Mouse (Mus musculus): ENCODE results near the gene Mms19. TPM values are rescaled to one million over a fixed set of nuclear protein-coding genes. Genes with fewer than 3 reads are reported as not detected.

Mms19 gene
- polyA plus RNA-seq, 1 experiment from 2014 or later = 27.5 TPM

Other genes with a start within 250 kb of the Mms19 start
- gene Slit1, start 237.5 kb downstream of the Mms19 start, polyA plus RNA-seq (2014; fragmentation: Nextera tagmentation; extraction: Ambion mirVana) = 1.3 and 1.7 TPM in 2 replicates
- gene Arhgap19, start 179.1 kb downstream of the Mms19 start, polyA plus RNA-seq (2014; fragmentation: Nextera tagmentation; extraction: Ambion mirVana) = 17.5 and 21.2 TPM in 2 replicates
- gene Frat1, start 151.2 kb downstream of the Mms19 start, polyA plus RNA-seq (2014; fragmentation: Nextera tagmentation; extraction: Ambion mirVana) = 4.5 and 6.4 TPM in 2 replicates
- gene Frat2, start 133.0 kb downstream of the Mms19 start, polyA plus RNA-seq (2014; fragmentation: Nextera tagmentation; extraction: Ambion mirVana) = 2.8 and 3.2 TPM in 2 replicates
- gene Rrp12, start 85.0 kb downstream of the Mms19 start, polyA plus RNA-seq (2014; fragmentation: Nextera tagmentation; extraction: Ambion mirVana) = 13.8 and 15.0 TPM in 2 replicates
- gene Pgam1, start 69.2 kb downstream of the Mms19 start, polyA plus RNA-seq (2014; fragmentation: Nextera tagmentation; extraction: Ambion mirVana) = 522 and 549 TPM in 2 replicates
- 67.8 and 71.3 TPM in 2 replicates for gene Exosc1, start 47.7 kb downstream of the Mms19 start, polyA plus RNA-seq (2014; fragmentation: Nextera tagmentation; extraction: Ambion mirVana)
- gene Zdhhc16, start 47.7 kb downstream of the Mms19 start, polyA plus RNA-seq (2014; fragmentation: Nextera tagmentation; extraction: Ambion mirVana) = 69.1 and 72.4 TPM in 2 replicates
- 18.7 and 20.8 TPM in 2 replicates for gene Ubtd1, start 606 bp upstream of the Mms19 start, polyA plus RNA-seq (2014; fragmentation: Nextera tagmentation; extraction: Ambion mirVana)
- gene Ankrd2, start 54.8 kb upstream of the Mms19 start, polyA plus RNA-seq (2014; fragmentation: Nextera tagmentation; extraction: Ambion mirVana) = 6.6 and 7.8 TPM in 2 replicates
- 1.0 and 1.9 TPM in 2 replicates for gene Hoga1, start 64.5 kb upstream of the Mms19 start, polyA plus RNA-seq (2014; fragmentation: Nextera tagmentation; extraction: Ambion mirVana)
- 0.25 TPM in 1 of 2 replicates, not detected in the other for gene 4933411K16Rik, start 71.1 kb upstream of the Mms19 start, polyA plus RNA-seq (2014; fragmentation: Nextera tagmentation; extraction: Ambion mirVana)
- gene Morn4, start 105.2 kb upstream of the Mms19 start, polyA plus RNA-seq (2014; fragmentation: Nextera tagmentation; extraction: Ambion mirVana) = 20.1 and 21.5 TPM in 2 replicates
- gene Pi4k2a, start 109.3 kb upstream of the Mms19 start, polyA plus RNA-seq (2014; fragmentation: Nextera tagmentation; extraction: Ambion mirVana) = 28.2 and 29.9 TPM in 2 replicates
- gene Avpi1, start 147.9 kb upstream of the Mms19 start, polyA plus RNA-seq (2014; fragmentation: Nextera tagmentation; extraction: Ambion mirVana) = 36.9 and 37.3 TPM in 2 replicates
- 19.4 and 21.0 TPM in 2 replicates for gene Marveld1, start 166.2 kb upstream of the Mms19 start, polyA plus RNA-seq (2014; fragmentation: Nextera tagmentation; extraction: Ambion mirVana)
- gene Zfyve27, start 182.8 kb upstream of the Mms19 start, polyA plus RNA-seq (2014; fragmentation: Nextera tagmentation; extraction: Ambion mirVana) = 12.2 and 15.2 TPM in 2 replicates
- 18.0 and 18.3 TPM in 2 replicates for gene Sfrp5, start 221.1 kb upstream of the Mms19 start, polyA plus RNA-seq (2014; fragmentation: Nextera tagmentation; extraction: Ambion mirVana)